Mouse (Mus musculus) ovary, adult 2 months (tissue): ENCODE results near the gene Nectin3. TPM values are rescaled to one million over a fixed set of nuclear protein-coding genes. Genes with fewer than 3 reads are reported as not detected.

Source experiments
- polyA plus RNA-seq: library from polyadenylated mRNA; depleted of rRNA; stranded (reverse); fragments of >200 nt; gene quantifications from 2 replicates; pipeline ENCODE4 v1.2.3, GENCODE M21; 2012; rRNA removed

The Nectin3 gene
- polyA plus RNA-seq = 6.4 and 6.9 TPM in 2 replicates

GRCm38 (mm10) chr16:46498421-46498789 is at the start of gene Nectin3:
Gene Nectin3, minus strand, starts transcription at chr16:46498525.

